Mouse (Mus musculus) adrenal gland (tissue): ENCODE results near the gene Got1.
"Not testable (repeated sequence)": the region's sequence is repeated elsewhere in the genome, so short reads cannot be mapped to it uniquely, and the experiment has no call there.

Experiments
- intact Hi-C: fragments of 180-260 bp; cut with DNase I; formaldehyde crosslinking; loops from one replicate; pipeline ENCODE4 v1.15.1; 2025

The Got1 gene

DNA sequence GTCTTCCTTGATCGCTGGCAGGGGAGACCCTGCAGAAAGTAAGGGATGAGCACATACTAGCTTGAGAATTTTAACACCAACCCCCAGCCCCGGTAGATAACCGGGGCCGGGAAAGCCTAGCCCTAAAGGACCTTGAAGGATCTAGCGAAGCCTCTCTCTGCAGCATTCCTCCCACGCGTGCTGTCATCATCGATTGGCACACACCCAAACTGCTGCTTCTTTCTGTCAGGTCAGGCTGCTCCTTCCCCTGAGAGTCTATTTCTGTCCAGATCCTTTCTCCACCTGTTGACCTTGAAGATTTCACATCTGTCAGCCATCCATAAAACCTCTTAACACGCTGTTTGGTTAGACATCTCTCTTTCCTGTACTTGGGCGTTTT lies 688 bp upstream of the Got1 start:
- intact Hi-C loops: loop anchor here (10.0 kb wide), 1 partner anchor 230 kb away; the partner anchor contains the start of genes Cox15 and Cutc

DNA sequence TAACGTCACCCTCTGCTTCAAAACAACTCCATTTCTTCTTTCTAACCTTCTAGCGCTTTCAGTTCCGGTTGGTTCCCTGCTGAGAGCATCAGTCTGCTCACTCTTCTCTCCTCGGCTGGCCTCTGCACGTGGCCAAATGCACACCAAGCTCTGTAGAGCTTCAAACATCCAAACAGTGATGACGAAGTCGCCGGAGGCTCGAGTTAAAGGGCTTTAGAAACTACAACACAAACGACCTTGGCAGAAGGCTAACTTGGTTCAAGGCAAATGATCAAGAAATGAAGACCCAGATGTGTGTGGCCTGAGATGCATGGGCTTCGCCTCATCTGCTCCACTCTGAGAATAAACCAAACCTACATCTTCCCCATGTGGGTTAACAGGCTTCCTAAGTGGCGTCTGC lies 854 bp downstream of the Got1 start:
- intact Hi-C loops: loop anchor here (10.0 kb wide), 1 partner anchor 231 kb away; the partner anchor contains the start of genes Cox15 and Cutc

DNA sequence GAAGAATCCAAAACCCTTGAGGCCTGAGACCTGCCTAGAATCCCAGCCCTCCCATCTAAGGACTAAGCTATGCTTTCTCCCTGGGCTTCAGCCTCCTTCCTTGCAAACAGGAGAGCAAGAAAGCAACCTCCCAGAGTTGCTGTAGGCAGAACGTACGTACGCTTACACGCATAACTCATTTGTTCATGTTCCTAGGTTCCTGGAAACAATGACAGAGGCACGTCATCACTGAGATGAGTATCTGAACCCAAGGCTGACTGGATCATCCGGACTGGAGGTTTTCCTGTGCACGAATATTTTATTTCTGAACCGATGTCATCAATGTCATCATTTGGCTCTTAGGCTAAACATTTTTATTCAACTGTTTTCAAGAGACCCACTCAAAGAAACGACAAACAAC lies 2.4 kb downstream of the Got1 start:
- intact Hi-C loops: loop anchor here (10.0 kb wide), 1 partner anchor 233 kb away; the partner anchor contains the start of genes Cox15 and Cutc

DNA sequence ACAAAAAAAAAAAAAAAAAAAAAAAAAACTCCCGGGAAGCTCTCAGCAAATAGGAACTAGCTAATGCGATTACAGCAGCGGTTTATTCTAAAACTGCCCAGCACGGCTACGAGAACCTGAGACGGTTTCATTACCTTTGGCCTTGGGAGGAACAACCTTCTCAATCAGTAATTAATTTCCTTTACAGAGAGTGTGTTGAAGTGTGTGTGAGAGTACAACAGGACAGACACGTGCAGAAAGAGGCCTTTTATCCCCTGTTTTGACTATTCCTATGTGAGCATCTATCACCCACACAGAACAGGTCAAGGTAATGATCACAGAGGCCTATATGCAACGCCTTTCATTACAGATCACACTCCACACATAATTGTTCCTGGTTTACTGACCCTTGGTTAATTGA lies 3.0 kb downstream of the Got1 start:
- intact Hi-C loops: loop anchor here (10.0 kb wide), 1 partner anchor 233 kb away; the partner anchor contains the start of genes Cox15 and Cutc

DNA sequence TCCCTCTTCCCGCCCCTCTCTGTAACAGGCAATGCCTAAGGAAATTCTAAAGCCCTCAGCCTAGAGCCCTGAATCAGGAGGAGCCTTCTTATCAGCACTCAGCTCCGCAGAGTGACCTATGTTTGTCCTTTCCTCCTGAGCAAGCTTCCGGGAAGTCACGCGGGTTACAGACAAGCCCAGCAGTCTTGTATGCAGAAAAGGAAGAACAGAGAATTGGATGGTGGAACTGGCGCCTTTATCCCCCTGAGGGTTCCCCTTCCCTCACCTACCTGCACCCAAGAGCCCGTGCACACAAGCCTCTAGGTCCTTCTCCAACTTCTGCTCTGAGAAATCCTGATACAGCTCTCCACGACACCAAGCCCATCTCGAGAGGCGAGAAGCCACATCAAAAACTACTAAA lies 4.0 kb downstream of the Got1 start:
- intact Hi-C loops: loop anchor here (10.0 kb wide), 1 partner anchor 234 kb away; the partner anchor contains the start of genes Cox15 and Cutc

DNA sequence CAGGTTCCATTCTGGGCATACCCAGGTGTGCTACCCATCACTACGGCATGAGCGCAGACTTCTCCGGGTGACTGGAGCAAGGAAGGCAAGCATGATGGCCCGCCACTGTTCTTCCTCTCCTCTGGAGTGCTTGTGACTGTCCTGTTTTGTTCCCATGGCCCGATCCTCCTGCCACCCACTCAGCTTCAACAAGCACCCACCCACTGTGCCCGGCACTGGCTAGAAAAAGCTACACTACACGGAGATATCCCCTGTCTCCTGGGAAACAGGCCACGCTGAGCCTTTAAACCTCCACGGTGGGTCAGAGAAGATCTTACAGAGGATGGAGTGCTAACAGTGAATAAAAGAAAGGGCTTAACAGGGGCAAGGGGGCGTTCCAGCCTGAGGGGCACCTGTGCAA lies 5.2 kb downstream of the Got1 start:
- intact Hi-C loops: no loop called here

DNA sequence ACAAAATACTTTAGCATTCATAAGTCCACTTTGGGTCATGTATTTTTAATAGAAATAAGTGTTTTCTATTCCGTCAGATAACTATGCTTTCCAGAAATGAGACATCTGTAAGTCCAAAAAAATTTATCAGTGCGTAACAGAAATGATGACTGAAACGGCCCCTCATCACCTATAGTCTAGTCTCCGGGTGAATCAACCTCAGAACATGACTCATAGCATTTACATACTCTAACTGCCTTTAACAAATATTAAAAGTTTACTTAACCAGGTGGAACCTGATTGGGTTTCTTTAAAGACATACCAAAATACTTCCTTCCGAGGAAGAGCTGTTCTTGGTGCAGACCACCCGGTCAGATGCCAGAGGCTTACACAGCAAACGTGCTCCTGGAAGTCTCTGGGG lies 6.1 kb downstream of the Got1 start:
- intact Hi-C loops: no loop called here

DNA sequence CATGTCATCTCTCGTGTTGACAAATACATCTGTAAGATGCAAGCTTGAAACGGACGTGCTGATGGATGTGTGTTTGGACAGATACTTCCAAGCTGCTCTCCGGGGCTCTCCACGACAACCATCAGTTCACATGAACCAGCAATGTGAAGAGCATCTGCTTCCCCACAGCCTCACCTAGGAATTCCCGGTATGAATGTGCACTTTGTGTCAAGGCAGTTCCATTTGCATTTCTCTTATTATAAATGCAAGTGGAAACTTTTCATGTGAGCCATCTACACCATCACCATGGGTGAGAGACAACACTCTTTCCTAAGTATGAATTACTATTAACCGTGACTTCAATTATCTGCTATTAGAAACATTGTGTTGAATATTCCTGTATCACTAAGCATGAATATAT lies 6.6 kb downstream of the Got1 start:
- intact Hi-C loops: no loop called here

DNA sequence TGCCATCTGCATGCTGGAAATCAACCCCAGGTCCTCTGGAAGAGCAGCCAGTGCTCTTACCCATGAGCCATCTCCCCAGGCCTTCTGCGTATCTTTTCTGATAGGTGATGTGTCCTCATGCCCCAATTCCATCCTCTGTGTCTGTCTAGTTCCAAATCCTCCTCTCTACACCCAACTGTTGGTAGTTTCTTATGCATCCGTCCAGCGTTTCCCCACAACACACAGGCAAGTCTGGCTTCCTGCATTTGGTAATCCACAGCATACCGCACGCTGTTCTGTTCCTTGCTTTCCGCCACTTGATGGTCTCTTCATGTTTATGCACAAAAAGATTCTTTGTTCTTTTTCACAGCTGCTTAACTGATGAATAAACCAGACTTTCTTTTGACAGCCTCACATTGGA lies 7.1 kb downstream of the Got1 start:
- intact Hi-C loops: no loop called here

DNA sequence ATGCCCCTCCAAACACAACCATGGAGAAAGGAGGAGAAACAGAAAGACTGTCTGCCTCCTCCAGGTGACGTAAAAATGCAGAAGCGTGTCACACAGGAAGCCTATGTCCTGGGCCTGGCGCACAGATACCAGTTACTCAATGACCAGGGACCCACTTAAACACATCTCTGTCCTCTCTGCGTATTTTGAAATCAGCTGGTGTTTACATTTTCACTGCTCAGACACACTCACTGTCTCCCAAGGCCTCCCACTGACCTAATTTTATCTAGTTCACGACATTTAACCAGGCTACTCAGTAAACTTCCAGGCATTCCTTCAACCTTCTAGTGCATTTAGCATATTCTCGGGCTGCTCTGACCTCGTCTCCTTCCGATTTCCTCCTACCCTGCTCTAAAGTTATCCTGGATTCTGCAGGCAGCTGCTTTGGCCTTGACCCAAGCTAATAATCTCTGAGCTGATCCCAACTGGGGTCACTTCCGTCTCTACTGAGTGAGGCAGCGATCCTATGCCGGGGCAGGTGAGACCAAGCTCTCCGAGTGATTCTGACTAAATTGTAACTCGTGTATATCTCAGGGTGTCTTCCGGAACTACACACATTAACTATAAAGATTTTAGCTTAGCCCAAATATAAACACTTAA lies 7.9 kb downstream of the Got1 start:
- intact Hi-C loops: no loop called here

DNA sequence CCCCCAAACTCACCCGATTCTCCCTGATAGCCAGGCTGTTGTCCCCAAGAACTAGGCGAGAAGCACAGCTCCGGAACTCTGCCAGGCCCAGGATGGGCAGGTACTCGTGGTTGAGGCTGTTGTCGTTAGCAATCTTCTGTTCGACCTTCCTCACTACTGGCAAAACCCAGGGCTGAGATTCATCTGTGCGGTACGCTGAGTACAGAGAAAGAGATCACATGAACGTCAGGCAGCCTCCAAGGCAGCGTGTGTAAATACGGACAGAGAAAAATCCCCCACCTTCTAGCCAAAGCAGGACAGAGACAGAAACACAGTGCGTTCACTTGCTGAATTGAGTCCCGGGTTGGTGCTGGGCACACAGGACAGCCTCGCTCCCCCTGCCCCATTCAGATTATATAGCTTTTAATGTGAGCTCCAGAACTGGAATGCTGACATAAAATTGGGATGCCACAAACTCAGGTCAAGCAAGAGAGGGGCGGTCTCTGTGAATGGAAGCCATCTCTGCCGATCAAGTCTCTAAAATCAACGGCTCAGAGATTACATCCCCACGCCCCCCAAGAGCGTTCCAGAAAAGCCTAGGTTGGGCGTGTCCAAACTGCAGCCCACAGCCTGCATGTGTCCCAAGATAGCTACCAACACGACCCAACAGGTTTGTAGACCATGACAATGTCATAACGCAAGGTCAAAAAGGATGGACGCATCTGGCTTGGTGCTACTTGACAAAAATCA lies 8.6 kb downstream of the Got1 start:
- intact Hi-C loops: no loop called here

DNA sequence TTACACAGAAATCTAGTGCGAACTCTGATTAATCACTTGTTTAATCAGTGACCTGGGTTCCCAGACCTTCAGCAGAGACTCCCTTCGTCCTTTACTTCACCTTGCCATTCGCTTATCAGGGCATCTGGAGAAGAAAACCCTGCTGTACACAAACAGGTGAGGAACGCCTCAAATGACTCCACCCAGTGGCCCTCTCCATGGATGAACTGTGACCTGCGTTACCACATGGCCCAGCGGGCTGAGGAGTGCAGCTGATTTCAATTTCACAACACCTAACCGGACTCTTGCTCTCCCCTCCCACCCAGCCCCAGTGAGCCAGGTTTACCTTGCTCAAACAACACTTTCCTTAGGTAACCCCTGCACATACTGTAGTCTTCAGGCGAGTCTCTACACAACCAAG lies 10.5 kb downstream of the Got1 start:
- intact Hi-C loops: no loop called here

DNA sequence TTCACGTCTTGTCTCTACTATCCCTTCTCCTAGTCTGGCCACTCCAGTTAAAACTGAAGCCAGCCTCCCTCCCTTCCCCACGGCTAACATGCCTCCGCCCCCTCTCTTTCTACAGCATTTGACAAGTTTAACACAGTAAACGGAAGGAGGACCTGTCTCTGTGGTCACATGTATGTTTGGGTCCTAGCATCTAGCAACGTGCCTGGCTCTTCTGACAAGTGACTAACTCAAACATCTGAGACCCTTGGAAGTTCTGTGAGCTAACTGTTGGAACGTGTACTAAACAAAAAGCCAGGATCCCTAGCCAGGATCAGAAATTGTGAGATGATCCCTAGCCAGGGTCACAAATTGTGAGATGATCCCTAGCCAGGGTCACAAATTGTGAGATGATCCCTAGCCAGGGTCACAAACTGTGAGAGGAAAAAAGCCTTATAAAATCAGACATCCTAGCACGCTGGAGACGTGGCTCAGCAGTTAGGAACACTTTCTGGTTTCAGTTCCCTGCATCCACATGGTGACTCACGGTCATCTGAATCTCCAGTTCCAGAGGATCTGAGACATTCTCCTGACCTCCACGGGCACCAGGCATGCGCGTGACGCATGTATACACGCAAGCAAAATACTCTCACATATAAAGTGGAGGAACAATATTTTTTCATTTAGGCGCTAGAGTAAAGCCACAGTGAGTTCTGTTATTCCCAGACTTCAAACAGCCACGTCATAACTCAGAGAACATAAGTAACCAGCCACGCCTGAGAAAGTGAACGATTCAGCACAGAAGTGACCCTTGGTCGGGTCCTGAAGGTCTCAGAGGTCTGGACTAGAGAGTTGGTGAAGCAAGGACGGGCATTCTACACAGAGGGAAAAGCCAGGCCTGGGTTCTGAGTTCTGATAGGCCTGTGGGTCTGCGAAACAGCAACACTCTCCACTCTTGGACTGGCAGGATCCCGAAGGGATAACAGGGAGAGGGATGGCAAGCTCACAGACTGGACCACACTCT lies 12.5 kb downstream of the Got1 start:
- intact Hi-C loops: no loop called here

DNA sequence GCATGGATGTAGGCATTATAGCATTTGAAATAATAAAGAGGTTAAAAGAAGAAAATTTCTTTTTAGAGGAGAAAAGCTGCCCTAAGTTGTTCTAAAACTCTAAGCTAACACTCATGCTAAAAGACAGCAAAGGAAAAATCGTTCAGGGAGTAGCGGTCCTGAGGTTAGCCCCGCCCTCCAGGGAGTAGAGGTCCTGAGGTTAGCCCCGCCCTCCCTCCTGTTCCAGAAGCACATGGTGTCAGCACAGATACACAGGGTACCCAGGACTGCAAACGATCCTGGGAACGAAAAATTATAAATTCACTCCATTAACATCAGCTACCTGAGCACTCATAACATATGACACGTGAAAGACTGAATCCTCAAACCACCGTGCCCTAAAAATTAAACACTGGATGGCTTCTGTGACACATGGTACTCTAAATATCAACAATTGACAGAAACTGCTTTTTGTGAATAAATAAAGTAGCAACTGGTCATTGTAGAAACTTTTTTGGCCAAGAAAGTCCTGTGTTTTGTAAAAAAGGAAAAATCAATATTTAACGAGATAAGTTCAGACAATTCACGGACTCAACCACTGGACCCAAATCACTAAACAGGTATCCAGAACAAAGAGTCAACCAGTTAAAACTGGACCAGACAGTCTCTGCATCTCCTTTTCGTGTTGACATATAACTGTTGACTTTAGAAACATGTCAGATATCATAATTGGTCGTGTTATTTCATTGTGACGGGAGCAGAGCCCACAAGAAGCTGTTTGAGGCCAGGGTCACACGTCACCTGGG lies 13.8 kb downstream of the Got1 start:
- intact Hi-C loops: no loop called here

DNA sequence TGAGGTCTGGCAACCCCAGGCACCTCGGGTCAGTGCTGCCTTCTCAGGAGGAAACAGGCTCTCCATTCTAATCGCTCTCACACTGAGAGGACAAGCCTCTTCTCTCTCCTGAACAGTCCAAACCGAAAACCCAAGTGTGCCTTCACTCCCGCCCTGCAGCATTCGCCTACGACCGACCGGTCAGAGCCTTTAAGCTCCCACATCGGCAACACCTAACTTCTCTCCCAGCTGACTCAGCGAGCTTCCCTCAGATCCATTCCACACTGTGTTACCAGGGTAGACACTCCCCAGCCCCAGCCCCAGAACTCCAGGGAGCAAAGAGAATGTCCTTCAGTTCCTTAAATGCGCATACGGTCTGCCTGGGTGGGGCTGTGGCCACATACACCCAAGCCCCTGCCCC lies 19.0 kb downstream of the Got1 start:
- intact Hi-C loops: no loop called here

DNA sequence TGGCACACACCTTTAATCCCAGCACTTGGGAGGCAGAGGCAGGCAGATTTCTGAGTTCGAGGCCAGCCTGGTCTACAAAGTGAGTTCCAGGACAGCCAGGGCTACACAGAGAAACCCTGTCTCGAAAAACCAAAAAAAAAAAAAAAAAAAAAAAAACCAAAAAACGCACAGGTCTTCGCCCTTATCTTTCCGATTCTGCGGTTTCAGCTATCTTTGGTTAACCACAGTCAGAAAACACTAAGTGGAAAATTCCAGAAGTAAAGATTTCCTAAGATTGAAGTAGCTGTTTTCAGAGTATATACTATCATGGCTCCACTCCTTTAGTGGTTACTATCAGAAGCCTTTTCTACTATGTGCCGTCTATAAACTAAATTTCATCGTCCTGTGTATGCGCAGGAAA lies 20.8 kb downstream of the Got1 start:
- intact Hi-C loops: not testable (repeated sequence)

DNA sequence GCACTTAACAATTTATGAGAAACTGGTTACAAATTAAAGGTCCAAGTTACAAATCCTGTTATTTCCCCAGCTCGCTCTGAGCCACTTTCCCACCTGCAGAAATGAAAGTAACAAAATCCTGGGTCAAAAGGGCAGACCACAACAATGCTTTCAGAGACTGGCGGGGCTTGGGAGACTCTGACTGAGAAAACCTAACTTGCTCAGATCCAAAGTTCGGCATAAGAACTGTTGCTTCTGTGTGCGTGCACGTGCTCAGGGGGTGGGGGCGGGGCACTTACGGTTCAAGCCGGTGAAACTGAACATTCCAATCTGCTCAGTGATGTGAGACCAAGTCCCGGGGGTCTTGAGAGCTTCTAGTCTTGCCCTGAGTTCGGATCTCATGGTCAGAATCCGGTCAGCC lies 21.8 kb downstream of the Got1 start:
- intact Hi-C loops: no loop called here

DNA sequence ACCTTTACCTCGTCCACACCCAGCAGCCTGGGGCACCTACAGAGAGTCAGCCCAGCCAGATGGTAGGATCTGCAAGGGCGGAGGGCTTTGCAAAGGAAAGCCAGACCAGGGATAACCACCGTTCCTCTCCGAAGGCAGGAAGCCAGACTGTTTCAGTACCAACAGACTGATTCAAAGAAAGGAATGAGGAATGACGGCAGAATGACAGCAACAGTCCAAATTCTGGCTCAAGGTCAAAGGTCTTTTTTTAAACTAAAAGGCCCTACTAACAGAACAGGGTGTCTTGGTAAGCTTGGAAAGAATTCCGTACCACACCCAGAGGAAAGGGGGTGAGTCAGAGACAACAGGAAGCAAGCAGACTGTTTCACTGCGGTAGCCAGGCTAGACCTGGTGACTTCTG lies 25.5 kb downstream of the Got1 start:
- intact Hi-C loops: loop anchor here (10.0 kb wide), 1 partner anchor 156 kb away; no protein-coding TSS in a partner anchor

DNA sequence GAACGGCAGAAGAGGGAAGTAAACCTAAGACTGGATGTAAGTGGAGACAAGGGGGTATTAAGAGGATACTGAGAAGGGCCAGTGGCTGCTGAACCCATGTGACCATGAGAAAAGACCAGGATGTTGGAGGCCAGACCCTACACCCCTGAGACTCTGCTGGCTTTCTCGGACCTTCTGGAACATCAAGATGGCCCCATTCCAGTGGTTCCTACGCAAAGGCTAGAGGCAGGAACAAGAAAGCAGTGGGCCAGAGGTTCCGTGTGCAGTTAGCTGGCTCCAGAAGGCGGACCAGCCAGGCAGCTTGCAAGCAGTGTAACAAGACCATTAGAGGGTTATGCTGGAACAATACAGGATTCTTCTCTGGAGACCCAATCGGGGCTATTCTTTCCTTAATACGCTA lies 27.0 kb downstream of the Got1 start:
- intact Hi-C loops: loop anchor here (2.0 to 10.0 kb wide), 3 partner anchors 33 to 157 kb away; no protein-coding TSS in a partner anchor

DNA sequence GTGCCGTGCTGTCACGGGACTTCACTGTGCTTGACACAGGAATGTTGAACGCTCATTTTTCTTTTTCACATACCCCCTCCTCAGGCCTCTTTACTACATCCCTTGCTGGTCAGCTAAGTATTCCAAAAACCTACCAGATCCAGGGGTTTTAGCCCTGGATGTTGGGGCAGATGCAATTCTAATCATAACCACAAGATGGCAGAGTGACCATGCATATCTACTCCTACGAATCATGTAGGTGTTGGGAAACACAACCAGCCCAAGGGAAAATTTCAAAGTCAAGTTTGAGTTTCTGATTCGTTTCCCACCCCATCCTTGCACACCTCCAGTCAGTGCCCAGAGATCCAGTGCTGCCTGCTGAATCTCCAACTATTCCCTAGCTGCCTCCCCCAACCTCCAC lies 28.6 kb downstream of the Got1 start:
- intact Hi-C loops: loop anchor here (2.0 to 10.0 kb wide), 3 partner anchors 35 to 159 kb away; no protein-coding TSS in a partner anchor

DNA sequence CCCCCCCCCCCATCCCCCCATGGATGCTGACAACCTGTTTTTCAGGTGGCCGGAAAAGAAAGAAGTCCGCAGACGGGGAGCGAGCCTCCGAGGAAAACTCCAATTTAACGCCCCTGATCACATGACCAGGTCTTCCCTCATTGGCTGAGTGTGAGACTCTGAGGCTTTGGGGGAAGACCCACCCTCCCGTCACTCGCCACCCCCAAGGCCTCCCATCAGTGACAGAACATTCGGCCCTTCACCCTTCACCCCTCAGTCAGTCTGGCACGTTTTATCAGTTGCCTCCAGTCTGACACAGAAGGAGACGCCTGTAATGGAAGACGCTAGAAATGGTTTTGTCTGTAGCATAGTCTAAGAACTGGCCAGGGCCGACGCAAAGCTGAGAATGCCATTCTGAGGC lies 29.5 kb downstream of the Got1 start:
- intact Hi-C loops: loop anchor here (10.0 kb wide), 1 partner anchor 160 kb away; no protein-coding TSS in a partner anchor
